Mouse (Mus musculus): ENCODE data around the gene Sipa1l2. TPM values are rescaled to one million over a fixed set of nuclear protein-coding genes. Genes with fewer than 3 reads are reported as not detected.

The Sipa1l2 gene
- polyA plus RNA-seq, 1 experiment from 2014 or later, result 7.2 TPM

- H3K27ac ChIP-seq, result no peak overlapping the region
- H3K4me3 ChIP-seq (ENCODE audit: inconsistent target), result no peak overlapping the region
- WGBS (ENCODE audit: missing documents), result 97% methylated on average over 8 of the region's 8 CpGs
- H3K79me2 ChIP-seq (ENCODE audit: inconsistent target), result no peaks in the 10 kb centered on the region
- H3K36me3 ChIP-seq (ENCODE audit: inconsistent target), result no peaks in the 10 kb centered on the region
Observed at GRCm38 (mm10) chr8:125603312-125603840, 33.8 kb upstream of the Sipa1l2 start.

GRCm38 (mm10) chr8:125600033-125600686 lies 30.6 kb upstream of the Sipa1l2 start:
- H3K36me3 ChIP-seq (ENCODE audit: inconsistent target), result no peaks in the 10 kb centered on the region
- peak overlapping the region; percentile 91 for H3K27ac ChIP-seq
- WGBS (ENCODE audit: missing documents), result 11% methylated on average over 12 of the region's 12 CpGs
- H3K4me3 ChIP-seq (ENCODE audit: inconsistent target), result no peak overlapping the region
- no peaks in the 10 kb centered on the region for H3K79me2 ChIP-seq (ENCODE audit: inconsistent target)

GRCm38 (mm10) chr8:125595571-125596508 lies 26.2 kb upstream of the Sipa1l2 start:
- no peaks in the 10 kb centered on the region for H3K79me2 ChIP-seq (ENCODE audit: inconsistent target)
- WGBS (ENCODE audit: missing documents), result 36% methylated on average over 17 of the region's 17 CpGs
- H3K27ac ChIP-seq, result peak overlapping the region; percentile 13; the same call in 1 of the 2 replicates
- H3K36me3 ChIP-seq (ENCODE audit: inconsistent target), result no peaks in the 10 kb centered on the region
- no peak overlapping the region for H3K4me3 ChIP-seq (ENCODE audit: inconsistent target)

GRCm38 (mm10) chr8:125590363-125590762 lies 20.8 kb upstream of the Sipa1l2 start:
- 100% methylated on average over 2 of the region's 3 CpGs for WGBS (ENCODE audit: missing documents)
- Histone ChIP-seq H3K4me3 (ENCODE audit: inconsistent target) (no peak overlapping the region), H3K36me3 (ENCODE audit: inconsistent target) (no peaks in the 10 kb centered on the region), H3K79me2 (ENCODE audit: inconsistent target) (no peaks in the 10 kb centered on the region), H3K27ac (no peak overlapping the region)

GRCm38 (mm10) chr8:125586587-125586986 lies 17.0 kb upstream of the Sipa1l2 start:
- Histone ChIP-seq H3K36me3 (ENCODE audit: inconsistent target) (no peaks in the 10 kb centered on the region), H3K79me2 (ENCODE audit: inconsistent target) (no peaks in the 10 kb centered on the region), H3K27ac (no peak overlapping the region), H3K4me3 (ENCODE audit: inconsistent target) (no peak overlapping the region)
- 93% methylated on average over 7 of the region's 7 CpGs for WGBS (ENCODE audit: missing documents)

- Histone ChIP-seq H3K27ac (no peak overlapping the region), H3K4me3 (ENCODE audit: inconsistent target) (no peak overlapping the region), H3K79me2 (ENCODE audit: inconsistent target) (no peaks in the 10 kb centered on the region), H3K36me3 (ENCODE audit: inconsistent target) (no peaks in the 10 kb centered on the region)
- WGBS (ENCODE audit: missing documents), result 96% methylated on average over 2 of the region's 3 CpGs
Observed at GRCm38 (mm10) chr8:125584276-125584675, 14.7 kb upstream of the Sipa1l2 start.

GRCm38 (mm10) chr8:125580426-125580825 lies 10.8 kb upstream of the Sipa1l2 start:
- H3K36me3 ChIP-seq (ENCODE audit: inconsistent target), result no peaks in the 10 kb centered on the region
- H3K27ac ChIP-seq, result no peak overlapping the region
- H3K4me3 ChIP-seq (ENCODE audit: inconsistent target), result no peak overlapping the region
- WGBS (ENCODE audit: missing documents), result 93% methylated on average over 5 of the region's 5 CpGs
- H3K79me2 ChIP-seq (ENCODE audit: inconsistent target), result no peaks in the 10 kb centered on the region

GRCm38 (mm10) chr8:125576127-125576526 lies 6.5 kb upstream of the Sipa1l2 start:
- Histone ChIP-seq H3K4me3 (ENCODE audit: inconsistent target) (no peak overlapping the region), H3K79me2 (ENCODE audit: inconsistent target) (no peaks in the 10 kb centered on the region), H3K27ac (peak overlapping the region; percentile 15), H3K36me3 (ENCODE audit: inconsistent target) (no peaks in the 10 kb centered on the region)
- 50% methylated on average over 4 of the region's 4 CpGs for WGBS (ENCODE audit: missing documents)

GRCm38 (mm10) chr8:125574280-125574679 lies 4.7 kb upstream of the Sipa1l2 start:
- H3K79me2 ChIP-seq (ENCODE audit: inconsistent target), result no peaks in the 10 kb centered on the region
- H3K4me3 ChIP-seq (ENCODE audit: inconsistent target), result no peak overlapping the region
- WGBS (ENCODE audit: missing documents), result 24% methylated on average over 4 of the region's 4 CpGs
- H3K36me3 ChIP-seq (ENCODE audit: inconsistent target), result no peaks in the 10 kb centered on the region
- no peak overlapping the region for H3K27ac ChIP-seq

GRCm38 (mm10) chr8:125572246-125572645 lies 2.6 kb upstream of the Sipa1l2 start:
- H3K36me3 ChIP-seq (ENCODE audit: inconsistent target), result no peaks in the 10 kb centered on the region
- H3K4me3 ChIP-seq (ENCODE audit: inconsistent target), result no peak overlapping the region
- WGBS (ENCODE audit: missing documents), result 95% methylated on average over 4 of the region's 4 CpGs
- no peak overlapping the region for H3K27ac ChIP-seq
- H3K79me2 ChIP-seq (ENCODE audit: inconsistent target), result peaks cover 10% of the 10 kb centered on the region

GRCm38 (mm10) chr8:125570835-125571465 lies 1.3 kb upstream of the Sipa1l2 start:
- H3K79me2 ChIP-seq (ENCODE audit: inconsistent target), result peaks cover 23% of the 10 kb centered on the region
- H3K27ac ChIP-seq, result no peak overlapping the region
- H3K4me3 ChIP-seq (ENCODE audit: inconsistent target), result no peak overlapping the region
- 86% methylated on average over 12 of the region's 12 CpGs for WGBS (ENCODE audit: missing documents)
- H3K36me3 ChIP-seq (ENCODE audit: inconsistent target), result no peaks in the 10 kb centered on the region

GRCm38 (mm10) chr8:125570389-125570788 lies 781 bp upstream of the Sipa1l2 start:
- 25% methylated on average over 13 of the region's 13 CpGs for WGBS (ENCODE audit: missing documents)
- H3K4me3 ChIP-seq (ENCODE audit: inconsistent target), result peak overlapping the region; percentile 16
- peaks cover 28% of the 10 kb centered on the region for H3K79me2 ChIP-seq (ENCODE audit: inconsistent target)
- no peaks in the 10 kb centered on the region for H3K36me3 ChIP-seq (ENCODE audit: inconsistent target)
- no peak overlapping the region for H3K27ac ChIP-seq

- WGBS (ENCODE audit: missing documents), result 0% methylated on average over 39 of the region's 39 CpGs
- no peaks in the 10 kb centered on the region for H3K36me3 ChIP-seq (ENCODE audit: inconsistent target)
- H3K27ac ChIP-seq, result peak overlapping the region; percentile 57
- peaks cover 42% of the 10 kb centered on the region for H3K79me2 ChIP-seq (ENCODE audit: inconsistent target)
- peak overlapping the region; percentile 83 for H3K4me3 ChIP-seq (ENCODE audit: inconsistent target)
Observed at GRCm38 (mm10) chr8:125568851-125569532, 616 bp downstream of the Sipa1l2 start.

GRCm38 (mm10) chr8:125568421-125568850 lies 1.2 kb downstream of the Sipa1l2 start:
- H3K27ac ChIP-seq, result peak overlapping the region; percentile 57
- peaks cover 48% of the 10 kb centered on the region for H3K79me2 ChIP-seq (ENCODE audit: inconsistent target)
- WGBS (ENCODE audit: missing documents), result under 1% methylated on average over 12 of the region's 14 CpGs
- H3K4me3 ChIP-seq (ENCODE audit: inconsistent target), result peak overlapping the region; percentile 83
- no peaks in the 10 kb centered on the region for H3K36me3 ChIP-seq (ENCODE audit: inconsistent target)
